Mouse (Mus musculus): ENCODE measurements around the gene Thnsl2. TPM values are rescaled to one million over a fixed set of nuclear protein-coding genes. Genes with fewer than 3 reads are reported as not detected.

Gene Thnsl2
- polyA plus RNA-seq, 2 experiments from 2014 or later: 1.7 to 2.2 TPM

DNA sequence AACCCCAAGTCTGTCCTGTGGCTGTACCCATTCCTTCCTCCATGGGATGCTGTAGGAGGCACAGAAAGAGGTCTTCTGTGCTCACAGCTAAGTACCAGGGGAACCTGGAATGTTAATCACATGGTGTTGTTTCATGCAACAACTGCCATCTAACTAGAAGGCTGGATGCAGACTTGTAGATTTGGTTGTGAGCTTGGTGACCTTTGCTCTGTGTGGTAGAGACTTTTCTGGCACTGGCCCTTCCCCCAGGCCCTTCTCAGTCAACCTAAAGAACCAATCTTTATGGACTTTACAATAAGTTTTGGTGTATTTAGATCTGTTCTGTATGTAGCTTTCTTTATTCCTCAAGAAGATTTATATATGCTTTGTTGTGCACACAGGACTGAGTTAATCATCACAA, 13.2 kb downstream of the Thnsl2 start:
- no peak for ATAC-seq

DNA sequence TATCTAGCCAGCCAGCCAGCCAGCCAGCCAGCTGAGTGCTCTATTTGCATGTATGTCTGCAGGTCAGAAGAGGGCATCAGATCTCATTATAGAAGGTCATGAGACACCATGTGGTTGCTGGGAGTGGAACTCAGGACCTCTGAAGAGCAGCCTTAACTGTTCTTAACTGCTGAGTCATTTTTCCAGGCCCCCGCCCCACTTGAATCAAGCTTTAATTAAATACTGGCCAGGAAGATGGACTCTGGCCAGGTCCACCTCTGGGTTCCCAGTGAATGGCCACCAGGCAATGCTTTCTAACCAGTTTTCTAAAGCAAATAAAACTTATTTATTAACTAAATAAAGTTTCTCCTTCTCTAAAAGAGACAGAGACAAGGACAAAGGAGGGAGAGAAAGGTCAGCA, 14.0 kb downstream of the Thnsl2 start:
- ATAC-seq: no peak

DNA sequence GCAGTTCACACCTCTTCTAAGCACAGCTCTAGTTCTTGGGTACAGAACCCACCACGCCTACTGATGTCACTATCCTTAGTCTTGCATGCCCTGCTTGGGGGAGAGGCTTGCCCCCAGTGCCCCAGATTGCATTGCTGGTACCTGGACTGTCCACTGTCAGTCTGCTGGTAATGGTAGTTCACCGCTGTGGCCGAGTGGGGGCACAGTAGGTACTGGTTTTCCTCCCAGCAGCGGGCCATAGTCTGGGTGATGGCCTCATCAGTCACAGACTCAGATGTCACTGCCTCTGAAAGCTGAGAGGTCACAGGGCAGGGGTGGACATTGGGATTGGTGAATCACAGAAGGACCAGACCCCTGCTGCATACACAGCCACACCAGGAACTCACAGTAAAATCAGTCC, 15.2 kb downstream of the Thnsl2 start:
- no peak for ATAC-seq

DNA sequence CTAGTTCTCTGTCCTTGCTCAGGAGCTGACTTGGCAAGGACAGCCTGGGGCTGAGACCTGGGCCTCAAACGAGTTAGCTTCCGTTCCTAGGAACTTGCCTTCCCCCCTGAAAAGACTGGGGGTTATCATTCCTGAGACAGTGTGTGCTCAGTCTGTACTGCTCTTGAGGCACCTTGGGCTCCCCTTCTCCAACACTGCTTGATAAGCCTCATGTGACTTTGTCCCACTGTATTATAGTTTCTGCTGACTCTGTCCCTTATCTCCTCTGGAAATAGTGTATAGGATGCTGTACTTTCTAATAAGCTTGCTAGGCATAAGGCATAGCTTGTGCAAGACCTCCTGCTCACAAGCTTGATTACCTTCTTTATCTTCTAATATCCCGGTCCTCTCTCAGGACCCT, 17.9 kb downstream of the Thnsl2 start:
- ATAC-seq: no peak

DNA sequence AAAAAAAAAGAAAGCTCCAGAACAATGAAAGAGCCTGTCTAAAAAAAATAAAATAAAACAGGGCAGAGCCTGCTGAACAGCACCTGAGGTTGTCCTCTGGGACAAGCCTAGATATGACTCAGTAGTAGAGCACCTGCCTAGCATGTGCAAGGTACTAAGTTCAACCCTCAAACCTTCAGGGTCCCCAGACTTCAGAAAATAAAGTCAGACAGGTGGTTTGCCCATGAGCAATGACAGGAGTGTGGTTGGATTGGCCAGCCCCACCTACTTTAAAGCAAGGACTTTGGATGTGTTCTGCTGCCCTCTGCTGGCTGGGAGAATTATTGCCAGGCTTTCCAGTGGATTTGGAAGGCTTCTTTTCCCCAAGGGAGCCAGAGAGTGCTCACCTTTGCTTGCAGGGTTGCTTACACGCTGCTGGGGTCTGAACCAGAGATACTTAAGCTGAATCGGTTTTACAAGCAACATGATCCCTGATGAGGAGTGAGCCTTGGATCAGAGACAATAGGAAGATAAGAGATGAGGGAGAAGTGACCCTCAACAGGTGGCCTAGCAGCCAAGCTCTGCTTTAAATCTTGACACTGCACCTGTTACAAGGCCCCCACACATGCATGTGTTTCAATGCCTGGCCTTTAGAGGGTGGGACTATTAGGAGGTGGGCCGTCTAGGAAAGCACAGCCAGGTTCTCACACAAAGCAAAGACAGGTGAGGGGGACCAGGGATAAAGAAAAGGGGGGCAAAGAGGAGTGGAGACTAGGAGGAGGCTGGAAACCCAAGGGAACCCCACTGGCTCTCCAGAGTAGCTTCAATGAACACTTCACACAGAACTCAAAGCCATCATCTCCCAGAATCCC, 19.0 kb downstream of the Thnsl2 start:
- peak; percentile 85 for ATAC-seq

DNA sequence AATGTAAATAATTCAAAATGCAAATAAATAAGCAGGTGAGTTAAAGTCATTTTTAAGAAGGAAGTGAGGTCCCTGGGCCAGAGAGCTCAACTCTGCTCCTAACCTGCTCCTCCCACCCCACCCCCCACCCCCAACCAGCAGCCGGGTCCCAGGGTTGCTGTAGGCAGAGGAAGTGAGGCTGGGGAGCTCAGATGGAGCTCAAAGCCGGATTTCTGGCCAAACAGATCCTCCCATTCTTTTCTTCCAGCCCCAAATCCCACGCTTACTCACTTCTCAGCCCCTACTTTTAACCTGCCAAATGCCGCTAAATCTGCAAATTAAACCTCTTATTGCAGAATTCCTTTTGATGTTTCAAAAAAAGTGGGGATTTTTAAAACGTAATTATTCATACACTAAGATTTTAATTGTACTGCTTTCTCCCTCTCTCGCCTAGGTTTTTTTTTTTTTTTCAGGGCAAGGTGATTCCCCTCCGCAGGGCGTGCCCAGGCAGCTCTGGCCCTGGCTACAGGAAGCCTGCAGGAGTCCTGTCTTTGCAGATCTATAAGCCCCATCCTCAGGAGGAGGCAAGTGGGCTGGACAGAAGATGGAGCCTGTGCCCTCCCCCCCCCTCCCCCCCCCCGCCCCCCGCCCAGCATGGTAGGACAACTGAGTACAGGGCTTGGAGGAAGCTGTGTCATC, 24.5 kb downstream of the Thnsl2 start:
- ATAC-seq: peak; percentile 60

DNA sequence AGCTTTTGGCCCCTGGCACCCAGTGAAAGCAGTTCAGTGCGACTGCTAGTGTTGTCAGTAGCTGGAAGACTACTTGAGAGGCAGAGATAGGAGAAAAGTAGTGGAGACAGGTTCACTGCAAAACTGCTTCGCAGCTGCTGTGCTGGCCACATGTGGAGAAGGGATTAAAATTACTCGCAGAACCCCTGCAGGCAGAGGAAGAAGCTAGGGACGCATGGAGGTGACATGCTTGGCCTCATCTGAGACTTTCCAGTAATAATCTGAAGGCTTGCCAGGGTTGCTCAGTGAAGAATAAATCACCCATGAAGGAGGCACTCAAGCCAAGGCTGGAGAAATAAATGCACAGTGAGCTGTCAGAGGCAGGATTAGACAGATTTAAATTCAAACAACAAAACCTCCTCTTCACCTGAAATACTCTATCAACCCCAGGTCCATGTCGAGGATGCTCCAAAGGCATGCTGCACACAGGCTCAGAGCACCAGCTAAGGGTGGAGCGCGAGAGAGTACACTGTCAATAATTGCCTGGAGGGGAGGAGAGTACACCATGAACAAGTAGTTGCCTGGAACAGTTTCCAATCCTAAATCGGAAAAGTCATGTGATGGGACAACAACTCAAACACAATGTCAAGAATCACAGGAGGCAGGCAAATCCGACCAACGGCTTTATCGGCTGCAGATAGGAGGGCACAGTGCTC, 32.7 kb downstream of the Thnsl2 start:
- ATAC-seq: no peak

DNA sequence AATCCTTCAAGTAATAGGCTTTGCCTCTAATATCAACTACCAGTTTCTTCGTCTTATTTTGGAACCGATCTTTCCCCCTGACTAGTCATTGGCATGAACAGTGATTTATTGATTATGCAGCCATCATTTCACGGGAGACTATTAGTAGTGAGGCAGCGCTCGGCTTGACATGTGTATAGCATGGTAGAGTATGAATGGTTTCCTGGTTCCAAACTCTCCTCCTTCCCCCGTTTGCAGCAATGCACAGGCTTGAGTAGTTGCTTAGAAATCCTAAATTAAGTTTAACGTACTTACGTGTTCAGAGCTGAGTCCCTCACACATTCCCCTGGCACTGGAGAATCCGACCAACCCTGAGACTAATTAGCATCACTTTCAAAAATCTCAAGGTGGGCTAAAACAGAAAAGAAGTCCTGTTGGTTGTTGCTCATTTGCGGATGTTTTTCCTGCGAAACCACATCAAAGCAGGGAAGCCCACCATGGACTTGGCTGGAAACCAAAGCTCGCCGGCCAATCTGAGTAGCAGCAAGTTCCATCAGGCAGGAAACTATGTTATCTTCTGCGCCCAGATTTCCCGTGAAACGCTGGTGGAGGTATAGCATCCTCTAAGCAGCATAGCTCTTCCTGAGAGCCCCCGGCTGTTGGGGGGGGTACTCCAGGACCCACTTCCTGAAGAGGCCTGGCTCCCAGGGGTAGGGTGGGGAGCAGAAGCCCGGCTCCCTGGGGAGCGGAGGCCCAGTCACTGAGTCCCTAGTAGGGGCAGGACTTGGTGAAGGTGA, 37.9 kb downstream of the Thnsl2 start:
- ATAC-seq: no peak

DNA sequence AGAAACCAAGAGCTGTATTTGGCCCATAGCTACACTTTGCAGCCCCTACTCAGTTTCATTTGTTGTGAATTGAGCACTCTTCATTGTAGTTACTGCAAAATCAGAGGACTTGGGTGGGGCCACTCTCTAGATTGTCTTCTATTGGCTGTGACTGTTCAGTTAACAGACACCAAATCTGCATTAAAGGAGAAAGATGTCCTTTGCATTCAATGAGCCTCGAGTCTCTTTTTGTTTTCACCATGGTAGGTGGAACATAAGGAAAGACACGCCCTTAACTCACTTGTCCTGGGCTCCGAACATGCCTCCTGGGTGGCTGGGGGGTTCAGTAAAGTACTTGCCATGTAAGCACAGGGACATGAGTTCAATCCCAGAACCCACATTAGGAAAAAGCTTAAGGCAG, 48.1 kb downstream of the Thnsl2 start:
- no peak for ATAC-seq

DNA sequence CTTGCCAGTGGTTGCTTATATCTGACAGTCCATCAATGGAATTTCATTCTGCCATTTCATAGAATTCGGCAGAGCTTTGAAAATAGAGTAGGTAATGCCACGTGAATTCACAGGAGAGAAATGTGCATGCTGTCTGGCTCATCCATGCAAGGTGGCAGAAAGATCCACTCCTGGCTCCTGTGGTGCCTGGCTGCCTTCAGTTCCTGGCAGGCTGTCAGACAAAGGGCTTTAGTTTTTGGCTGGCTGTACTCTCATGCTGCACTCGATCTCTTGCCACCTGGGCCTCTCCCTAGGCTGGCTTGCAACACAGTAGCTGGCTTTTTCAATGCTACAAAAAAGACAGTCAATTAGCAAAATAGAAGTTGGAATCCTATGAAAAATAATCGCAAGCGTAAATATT, 49.5 kb downstream of the Thnsl2 start:
- ATAC-seq: no peak

DNA sequence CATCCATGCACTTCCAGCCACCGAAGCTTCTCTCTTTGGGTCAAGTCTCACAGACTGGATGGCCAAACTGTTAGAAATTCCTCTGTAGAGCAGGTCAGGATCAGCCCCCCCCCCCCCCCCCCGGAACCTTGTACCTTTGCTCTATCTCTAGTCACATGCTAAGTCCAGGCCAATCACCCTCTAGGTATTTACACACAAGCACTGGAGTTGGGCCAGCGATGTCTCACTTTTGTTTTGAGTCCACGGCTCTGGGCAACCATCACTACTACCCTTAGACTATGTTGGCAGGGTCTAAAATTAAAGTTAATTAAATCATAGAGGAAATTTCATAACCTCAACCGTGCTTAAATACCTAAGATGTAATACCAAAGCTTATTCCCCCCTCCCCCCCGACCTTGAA, 50.6 kb downstream of the Thnsl2 start:
- ATAC-seq: no peak

DNA sequence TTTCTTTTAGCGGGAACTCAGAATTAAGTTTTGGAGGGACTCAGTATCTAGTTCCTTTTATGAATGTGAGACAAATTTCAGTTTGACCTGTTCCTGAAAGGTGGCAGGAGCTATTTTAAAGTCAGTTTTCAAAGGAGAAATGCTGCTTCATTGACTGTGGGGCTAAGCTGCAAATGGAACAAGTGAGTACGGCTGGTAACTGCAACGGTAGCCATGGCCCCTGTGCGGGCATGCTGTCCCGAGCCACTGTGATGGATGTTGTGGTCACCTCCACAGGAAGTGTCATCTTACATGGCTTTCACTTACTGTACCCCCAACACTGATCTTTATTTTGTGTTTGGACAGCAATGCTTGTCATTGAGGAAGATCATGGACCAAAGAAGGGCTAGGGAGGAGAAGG, 53.8 kb downstream of the Thnsl2 start:
- no peak for ATAC-seq

DNA sequence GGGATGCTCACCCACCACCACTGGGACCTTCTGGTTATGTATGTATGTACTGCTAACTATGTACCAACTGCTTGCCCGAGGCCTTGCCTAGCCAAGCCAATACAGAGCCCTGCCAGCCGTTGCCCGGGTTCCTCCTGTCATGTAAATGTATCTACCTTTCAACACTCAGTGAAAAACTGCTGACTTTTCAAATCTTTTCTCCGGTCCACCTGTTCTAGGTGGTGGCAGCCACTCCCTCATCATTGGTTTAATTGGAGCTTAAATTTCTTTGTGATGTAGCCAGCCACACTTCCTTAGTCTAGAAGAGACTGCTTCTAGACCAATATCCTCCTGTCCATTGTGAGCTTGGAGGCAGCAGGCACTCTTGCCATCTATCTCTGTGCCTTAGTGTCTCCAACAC, 54.5 kb downstream of the Thnsl2 start:
- ATAC-seq: no peak

DNA sequence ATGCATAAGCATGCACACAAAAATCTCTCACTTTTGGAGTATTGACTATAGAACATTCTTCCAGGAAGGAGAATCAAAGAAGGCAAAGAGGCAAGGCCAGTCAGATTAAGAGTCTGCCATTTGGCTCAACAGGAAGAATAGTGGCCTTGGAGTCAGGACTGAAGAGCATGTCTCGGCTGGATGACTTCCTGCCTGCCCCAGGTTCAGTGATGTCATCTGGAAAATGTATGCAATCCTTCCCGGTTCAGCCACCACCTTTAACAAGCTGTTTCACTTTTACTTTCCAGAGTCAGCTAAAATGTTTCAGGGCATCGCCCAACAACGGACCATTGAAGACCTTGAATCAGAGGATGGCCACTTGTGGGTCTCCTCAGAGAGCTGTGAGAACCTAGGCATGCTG, 55.2 kb downstream of the Thnsl2 start:
- ATAC-seq: no peak

DNA sequence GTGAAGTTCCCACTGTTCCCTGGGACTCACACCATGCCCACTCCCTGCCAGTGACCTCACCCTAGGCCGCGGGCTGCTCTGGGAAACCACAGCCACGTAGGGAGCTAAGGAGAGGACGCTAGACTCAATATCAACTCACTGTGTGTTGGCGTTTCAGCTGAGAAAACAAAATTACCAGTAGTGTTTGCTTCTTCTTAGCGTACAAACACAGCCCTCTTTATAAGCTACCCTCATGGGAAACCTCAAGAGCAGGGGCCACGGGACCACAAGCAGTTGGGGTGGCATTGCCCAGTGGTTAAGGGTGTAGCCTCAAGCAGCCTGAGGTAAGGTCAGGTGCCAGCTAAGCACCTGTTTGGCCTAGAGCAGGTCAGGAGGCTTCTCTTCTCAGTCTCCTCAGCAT, 60.8 kb downstream of the Thnsl2 start:
- ATAC-seq: no peak

DNA sequence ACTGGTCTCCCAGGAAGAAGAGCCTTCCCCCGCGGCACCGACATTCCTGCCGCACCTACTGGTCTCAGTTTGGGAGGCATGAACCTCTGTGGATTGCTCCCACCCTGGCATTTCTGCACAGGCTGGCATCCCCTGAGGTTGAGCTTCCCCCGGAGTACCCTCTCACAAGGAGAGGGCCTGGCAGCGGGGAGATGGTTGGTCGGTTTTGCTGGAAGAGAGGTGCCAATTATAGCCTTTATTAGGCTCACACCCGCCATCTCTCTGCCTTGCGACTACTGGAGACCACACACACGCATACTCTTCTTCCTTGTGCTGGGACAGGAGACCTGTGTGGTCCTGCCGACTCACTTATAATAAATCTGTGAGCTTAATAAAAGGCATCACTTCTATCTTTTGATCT, 62.2 kb downstream of the Thnsl2 start:
- ATAC-seq: no peak

DNA sequence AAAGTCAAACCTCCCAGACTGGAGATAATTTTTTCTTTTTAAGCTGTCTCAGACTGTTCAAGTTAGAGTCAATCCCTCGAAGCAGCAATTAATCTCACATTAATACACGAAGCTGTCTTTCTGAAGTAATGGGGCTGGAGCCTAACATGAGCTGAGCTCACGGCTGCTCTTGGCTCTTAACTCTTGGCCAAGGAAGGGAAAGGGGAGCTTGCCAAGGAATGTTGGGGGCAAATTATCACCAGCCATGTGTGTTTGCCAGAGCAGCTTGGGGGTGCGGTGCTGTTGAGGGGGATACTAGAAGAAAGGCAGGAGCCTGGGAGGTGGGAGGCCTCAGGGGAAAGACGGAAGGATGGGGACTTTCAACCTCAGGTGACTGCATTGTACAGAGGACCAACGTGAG, 63.0 kb downstream of the Thnsl2 start:
- no peak for ATAC-seq

Other genes with a start within 250 kb of the Thnsl2 start
- not detected for gene Tex37, start 225.5 kb downstream of the Thnsl2 start, polyA plus RNA-seq (2017; shearing (Covaris generic))
- gene Foxi3, start 187.9 kb downstream of the Thnsl2 start, polyA plus RNA-seq (2017; shearing (Covaris generic)): not detected
- not detected for gene Fabp1, start 55.4 kb upstream of the Thnsl2 start, polyA plus RNA-seq (2017; shearing (Covaris generic))
- gene Krcc1, start 127.2 kb upstream of the Thnsl2 start, polyA plus RNA-seq (2017; shearing (Covaris generic)): 100 to 1,000 TPM in 1 of 2 experiments, 10 to 100 TPM in 1; 88.6 to 106 TPM
- gene Smyd1, start 177.8 kb upstream of the Thnsl2 start, polyA plus RNA-seq (2017; shearing (Covaris generic)): not detected
- gene Cd8b1, start 178.3 kb upstream of the Thnsl2 start, polyA plus RNA-seq (2017; shearing (Covaris generic)): 10 to 100 TPM; 13.1 to 17.9 TPM
- 1 to 10 TPM; 1.9 to 2.7 TPM for gene Cd8a, start 229.0 kb upstream of the Thnsl2 start, polyA plus RNA-seq (2017; shearing (Covaris generic))